Mouse (Mus musculus) liver, embryonic 16.5 days (tissue): ENCODE results near the gene Slc45a1. TPM values are rescaled to one million over a fixed set of nuclear protein-coding genes. Genes with fewer than 3 reads are reported as not detected.
A peak's percentile ranks its signal among the peaks of the same experiment; 100 is the strongest.
"Not testable (repeated sequence)": the region's sequence is repeated elsewhere in the genome, so short reads cannot be mapped to it uniquely, and the experiment has no call there.

ENCODE experiments used
- ATAC-seq: fragments of 200-750 bp; cut with Nextera tagmentation; 2 replicates; pipeline ENCODE4 v1.8.0; 2017; ENCODE audit warnings: low read depth, mild to moderate bottlenecking, moderate number of reproducible peaks, moderate library complexity
- H3K27ac ChIP-seq: fragments of 300-500 bp; sonication (generic); 2 replicates; pipeline ENCODE4 v1.5.1; 2014; ENCODE audit warnings: mild to moderate bottlenecking, low read length
- H3K27me3 ChIP-seq: fragments of 300-500 bp; sonication (generic); 2 replicates; pipeline ENCODE4 v1.6.1; 2014; ENCODE audit warnings: low read depth, low read length, mixed read lengths; ENCODE audit not compliant: control insufficient read depth, insufficient read depth
- H3K36me3 ChIP-seq: fragments of 300-500 bp; sonication (generic); 2 replicates; pipeline ENCODE4 v1.6.1; 2014; ENCODE audit warnings: mild to moderate bottlenecking; ENCODE audit not compliant: control insufficient read depth, insufficient read depth
- H3K4me1 ChIP-seq: fragments of 300-500 bp; sonication (generic); 2 replicates; pipeline ENCODE4 v1.6.1; 2014; ENCODE audit warnings: low read depth, low read length, mixed read lengths; ENCODE audit not compliant: control insufficient read depth
- H3K4me2 ChIP-seq: fragments of 300-500 bp; sonication (generic); 2 replicates; pipeline ENCODE4 v1.6.1; 2014; ENCODE audit warnings: low read depth, low read length, mixed read lengths
- H3K4me3 ChIP-seq: fragments of 300-500 bp; sonication (generic); 2 replicates; pipeline ENCODE4 v1.5.1; 2014; ENCODE audit warnings: low read depth, mild to moderate bottlenecking, low read length
- H3K9ac ChIP-seq: fragments of 300-500 bp; sonication (generic); 2 replicates; pipeline ENCODE4 v1.6.1; 2014; ENCODE audit warnings: low read depth, low read length
- H3K9me3 ChIP-seq: fragments of 300-500 bp; sonication (generic); replicated peaks from 2 replicates; pipeline ENCODE4 v1.6.1; 2016; ENCODE audit warnings: low read length; ENCODE audit not compliant: control insufficient read depth
- WGBS: fragments of 180-500 bp; shearing (Covaris S2); extraction: QIAGEN DNeasy Blood & Tissue Kit; methylation state at CpG from one replicate; pipeline ENCODE4 v1.1.7; 2014; ENCODE audit not compliant: insufficient replicate concordance; 5-methylcytosine and 5-hydroxymethylcytosine counted together
- polyA plus RNA-seq: library from polyadenylated mRNA; unstranded; fragments of >200 nt; fragmentation: Nextera tagmentation; extraction: Ambion mirVana; gene quantifications from 2 replicates; pipeline ENCODE4 v1.2.1, GENCODE M21; 2015

Gene Slc45a1
- polyA plus RNA-seq, 1 experiment from 2014 or later = not detected

DNA sequence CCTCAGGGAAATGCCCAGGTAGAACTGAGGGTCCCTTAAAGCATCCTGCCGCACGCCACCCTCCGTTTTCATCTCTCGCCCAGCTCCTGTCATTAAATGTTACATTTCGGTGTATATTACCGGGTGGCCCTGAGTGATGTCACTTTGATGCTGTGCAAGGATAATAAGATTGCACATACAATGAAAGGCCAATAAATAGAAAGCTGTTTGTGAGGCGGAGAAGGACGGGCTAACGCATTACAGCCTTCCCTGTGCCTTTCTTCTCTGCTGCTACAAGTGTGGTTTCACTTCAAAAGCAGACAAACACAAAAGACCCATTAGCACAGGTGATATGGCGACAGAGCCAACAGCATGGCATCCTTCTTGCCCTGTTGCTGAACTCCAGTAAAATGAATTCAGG is 50.5 kb downstream of the Slc45a1 start:
- H3K27me3 ChIP-seq = no peaks in the 10 kb centered on the region
- no peaks in the 10 kb centered on the region for H3K36me3 ChIP-seq
- no peak overlapping the region for H3K4me2 ChIP-seq
- H3K4me3 ChIP-seq = no peak overlapping the region
- WGBS = 85% methylated on average over 10 of the region's 10 CpGs
- no peaks in the 10 kb centered on the region for H3K9me3 ChIP-seq
- H3K4me1 ChIP-seq = peaks cover 7% of the 10 kb centered on the region
- no peak overlapping the region for H3K9ac ChIP-seq
- no peak overlapping the region for H3K27ac ChIP-seq
- no peak for ATAC-seq

DNA sequence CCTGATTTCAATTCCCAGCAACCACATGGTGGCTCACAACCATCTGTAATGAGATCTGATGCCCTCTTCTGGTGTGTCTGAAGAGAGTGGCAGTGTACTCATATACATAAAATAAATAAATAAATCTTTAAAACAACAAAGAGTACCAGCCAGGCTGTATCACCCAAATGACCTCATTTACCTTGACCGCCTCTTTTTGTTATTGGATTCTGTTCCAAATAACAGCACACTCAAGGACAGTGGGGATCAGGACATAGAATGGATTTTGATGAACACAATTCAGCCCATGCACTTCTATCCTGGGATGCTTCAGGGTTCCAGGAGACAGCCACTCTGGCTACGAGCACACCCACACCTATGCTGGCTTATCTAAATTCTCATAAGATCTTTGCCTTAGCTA is 51.5 kb downstream of the Slc45a1 start:
- not testable (repeated sequence) for H3K9me3 ChIP-seq, H3K27ac ChIP-seq, H3K27me3 ChIP-seq, H3K4me3 ChIP-seq, ATAC-seq, H3K4me2 ChIP-seq, H3K9ac ChIP-seq, H3K36me3 ChIP-seq
- H3K4me1 ChIP-seq = peaks cover 10% of the 10 kb centered on the region
- WGBS = 73% methylated on average over 2 of the region's 2 CpGs

DNA sequence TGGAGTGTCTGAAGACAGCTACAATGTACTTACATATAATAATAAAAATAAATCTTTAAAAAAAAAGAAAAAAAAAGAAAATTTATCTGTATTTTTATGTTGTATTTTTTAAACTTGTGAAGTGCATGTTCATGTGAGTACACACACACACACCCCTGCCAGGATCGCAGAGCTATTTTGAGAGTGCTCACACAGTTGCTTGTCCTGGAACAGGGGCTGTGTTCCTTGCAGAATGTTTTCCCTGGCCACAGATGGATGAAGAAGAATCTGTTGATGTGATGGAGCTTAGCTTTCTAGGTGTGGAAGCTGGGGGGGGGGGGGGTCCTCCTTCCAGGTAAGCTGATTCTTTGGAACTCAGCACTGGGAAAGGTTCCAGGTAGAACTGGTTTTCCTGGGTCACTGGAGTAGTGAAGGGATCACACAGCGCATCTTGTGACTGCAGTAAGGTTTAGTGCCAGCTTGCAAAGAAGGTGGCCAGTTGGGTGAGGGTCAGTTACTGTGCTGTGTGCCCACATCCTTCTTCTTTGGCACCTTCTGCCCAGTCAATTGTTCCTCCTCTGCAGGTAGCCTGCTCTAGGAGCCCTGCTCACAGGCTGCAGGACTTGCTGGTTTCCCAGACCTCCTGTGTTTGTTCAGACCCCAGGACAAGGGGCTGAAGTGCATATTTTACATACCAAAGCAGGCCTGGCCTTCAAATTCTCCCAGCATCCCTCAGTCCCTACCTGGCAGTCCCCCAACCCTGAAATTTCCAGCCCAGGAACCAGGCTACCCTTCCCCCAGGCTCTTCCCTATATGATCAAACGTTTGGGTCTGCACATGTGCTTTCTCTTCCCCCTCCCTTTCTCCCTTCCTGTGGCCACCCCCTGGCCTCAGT is 52.6 kb downstream of the Slc45a1 start:
- H3K9ac ChIP-seq = no peak overlapping the region
- H3K4me1 ChIP-seq = peaks cover 20% of the 10 kb centered on the region
- H3K36me3 ChIP-seq = no peaks in the 10 kb centered on the region
- no peak overlapping the region for H3K27ac ChIP-seq
- no peaks in the 10 kb centered on the region for H3K9me3 ChIP-seq
- no peak overlapping the region for H3K4me2 ChIP-seq
- H3K27me3 ChIP-seq = no peaks in the 10 kb centered on the region
- WGBS = 62% methylated on average over 3 of the region's 3 CpGs
- ATAC-seq = no peak
- H3K4me3 ChIP-seq = no peak overlapping the region

DNA sequence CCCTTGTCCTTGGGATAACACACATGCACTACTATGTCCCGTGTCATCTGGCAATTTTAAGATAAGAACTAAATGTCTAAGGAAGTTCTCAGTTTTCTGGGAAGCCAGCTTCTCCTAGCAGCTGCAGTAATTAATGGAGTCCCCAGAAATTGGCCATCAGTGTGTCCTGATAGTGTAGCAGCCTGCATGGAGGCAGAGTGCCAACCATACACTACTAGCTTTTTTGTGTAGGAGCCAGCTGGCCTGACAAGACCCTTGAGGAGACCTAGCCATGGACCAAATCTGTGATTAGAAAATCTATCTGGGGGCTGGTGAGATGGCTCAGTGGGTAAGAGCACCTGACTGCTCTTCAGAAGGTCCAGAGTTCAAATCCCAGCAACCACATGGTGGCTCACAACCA is 53.3 kb downstream of the Slc45a1 start:
- Histone ChIP-seq H3K4me2 (no peak overlapping the region), H3K9ac (no peak overlapping the region), H3K36me3 (no peaks in the 10 kb centered on the region), H3K27me3 (no peaks in the 10 kb centered on the region), H3K9me3 (no peaks in the 10 kb centered on the region), H3K4me3 (no peak overlapping the region), H3K4me1 (peaks cover 26% of the 10 kb centered on the region), H3K27ac (no peak overlapping the region)
- no peak for ATAC-seq
- 44% methylated on average over 1 of the region's 1 CpGs for WGBS

DNA sequence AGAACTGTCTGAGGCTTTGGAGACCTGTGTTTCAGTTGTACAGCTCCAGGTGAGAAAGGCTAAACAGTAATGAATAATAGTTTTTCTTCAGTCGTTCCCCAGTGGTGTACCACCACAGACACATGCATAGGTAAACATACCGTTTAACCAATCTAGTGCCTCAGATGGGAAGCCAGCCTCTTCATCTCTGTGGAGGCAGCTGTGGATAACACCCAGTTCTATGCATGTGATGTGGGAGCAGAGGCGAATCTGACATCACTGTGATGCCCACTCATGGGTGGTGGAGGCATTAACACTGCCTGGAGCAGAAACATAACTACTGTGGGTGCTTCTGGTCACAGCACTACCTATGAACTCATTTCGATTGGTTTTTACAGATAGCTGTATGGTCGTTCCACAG is 56.0 kb downstream of the Slc45a1 start:
- Histone ChIP-seq H3K4me3 (no peak overlapping the region), H3K27ac (no peak overlapping the region), H3K36me3 (no peaks in the 10 kb centered on the region), H3K9ac (no peak overlapping the region), H3K9me3 (no peaks in the 10 kb centered on the region), H3K27me3 (no peaks in the 10 kb centered on the region), H3K4me1 (peaks cover 52% of the 10 kb centered on the region), H3K4me2 (no peak overlapping the region)
- 64% methylated on average over 5 of the region's 5 CpGs for WGBS
- no peak for ATAC-seq

DNA sequence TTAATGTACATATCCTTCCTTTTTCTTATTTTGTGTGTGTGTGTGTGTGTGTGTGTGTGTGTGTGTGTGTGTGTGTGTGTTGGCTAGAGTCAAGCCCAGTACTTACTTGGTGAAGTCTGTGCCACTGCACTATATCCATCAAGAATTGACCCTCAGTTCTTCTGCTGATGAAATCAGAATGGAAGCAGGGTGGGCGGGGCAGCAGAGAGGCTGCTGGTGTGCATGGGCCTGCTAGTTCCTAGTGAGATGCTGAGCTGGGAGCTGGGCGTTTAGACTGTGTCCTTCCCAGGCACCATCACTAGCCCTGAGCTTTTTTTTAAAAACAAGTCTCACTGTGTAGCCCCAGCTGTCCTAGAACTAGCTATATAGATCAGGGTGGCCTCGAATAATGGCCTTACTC is 56.9 kb downstream of the Slc45a1 start:
- ATAC-seq = no peak
- no peaks in the 10 kb centered on the region for H3K27me3 ChIP-seq
- 71% methylated on average over 3 of the region's 3 CpGs for WGBS
- peaks cover 57% of the 10 kb centered on the region for H3K4me1 ChIP-seq
- no peak overlapping the region for H3K27ac ChIP-seq
- H3K9me3 ChIP-seq = no peaks in the 10 kb centered on the region
- no peaks in the 10 kb centered on the region for H3K36me3 ChIP-seq
- no peak overlapping the region for H3K4me2 ChIP-seq
- H3K9ac ChIP-seq = no peak overlapping the region
- no peak overlapping the region for H3K4me3 ChIP-seq

DNA sequence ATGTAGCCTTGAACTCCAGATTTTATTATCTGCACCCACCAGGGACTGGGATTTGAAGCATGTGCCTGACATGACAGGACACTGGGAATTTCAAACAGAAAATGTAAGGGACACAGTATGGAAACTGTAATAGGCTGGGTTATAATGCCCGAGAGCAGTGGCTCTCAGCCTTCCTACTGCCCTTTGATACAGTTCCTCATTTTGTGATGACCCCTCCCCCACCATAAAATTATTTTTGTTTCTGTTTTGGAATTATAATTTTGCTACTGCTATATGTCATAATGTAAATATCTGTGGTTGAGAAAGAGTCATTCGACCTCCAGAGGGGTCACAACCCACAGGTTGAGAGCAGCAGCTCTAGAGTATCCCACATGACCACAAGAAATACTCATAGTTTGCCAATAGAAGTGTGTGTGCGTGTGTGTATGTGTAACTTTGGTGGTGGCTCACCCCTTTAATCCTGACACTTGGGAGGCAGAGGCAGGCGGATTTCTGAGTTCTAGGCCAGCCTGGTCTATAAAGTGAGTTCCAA is 57.6 kb downstream of the Slc45a1 start:
- H3K9me3 ChIP-seq = no peaks in the 10 kb centered on the region
- H3K36me3 ChIP-seq = no peaks in the 10 kb centered on the region
- ATAC-seq = no peak
- 63% methylated on average over 4 of the region's 4 CpGs for WGBS
- H3K27me3 ChIP-seq = no peaks in the 10 kb centered on the region
- no peak overlapping the region for H3K9ac ChIP-seq
- H3K4me2 ChIP-seq = no peak overlapping the region
- no peak overlapping the region for H3K4me3 ChIP-seq
- H3K27ac ChIP-seq = peak overlapping the region; percentile 54; the same call in 1 of the 2 replicates
- H3K4me1 ChIP-seq = peaks cover 59% of the 10 kb centered on the region

DNA sequence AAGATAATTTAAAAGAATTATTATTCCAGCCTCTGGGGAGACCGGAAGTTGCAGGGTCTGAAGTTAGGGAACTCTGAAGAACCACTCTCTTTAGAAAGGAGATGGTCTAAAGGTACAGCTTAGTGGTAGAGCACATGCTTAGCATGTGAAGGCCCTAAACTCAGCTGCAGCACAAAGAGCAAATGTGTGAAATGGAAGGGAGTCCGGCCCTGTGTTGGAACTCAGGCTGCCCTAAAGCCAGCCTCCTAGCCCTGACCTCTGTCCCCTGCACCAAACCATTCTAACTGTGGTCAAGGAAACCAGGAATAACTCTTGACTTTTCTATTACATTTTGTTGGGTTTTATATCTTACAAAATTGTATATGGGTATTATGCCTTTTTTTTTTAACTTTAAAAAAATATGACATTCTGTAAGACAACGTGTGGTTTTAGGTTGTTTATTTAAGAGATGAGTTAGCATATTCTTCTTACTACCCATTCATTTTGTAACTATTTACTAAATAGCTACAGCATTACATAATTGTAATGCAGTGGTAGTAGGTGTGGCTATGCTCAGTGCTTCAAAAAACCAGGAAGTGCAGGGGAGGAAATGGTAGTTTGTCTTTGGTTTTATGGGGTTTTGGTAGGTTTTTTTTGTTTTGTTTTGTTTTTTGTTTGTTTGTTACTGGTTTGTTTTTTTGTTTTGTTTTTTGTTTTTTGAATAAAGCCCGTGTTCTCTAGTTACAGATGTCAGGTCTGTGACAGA is 58.3 kb downstream of the Slc45a1 start:
- 47% methylated on average over 4 of the region's 4 CpGs for WGBS
- Histone ChIP-seq H3K4me2 (no peak overlapping the region), H3K9me3 (no peaks in the 10 kb centered on the region), H3K27me3 (no peaks in the 10 kb centered on the region), H3K9ac (no peak overlapping the region), H3K4me3 (no peak overlapping the region), H3K27ac (peak overlapping the region; percentile 55), H3K36me3 (no peaks in the 10 kb centered on the region), H3K4me1 (peaks cover 59% of the 10 kb centered on the region)
- 0 out of 2 replicates have a peak, but pooled peaks have one; percentile 17 for ATAC-seq

DNA sequence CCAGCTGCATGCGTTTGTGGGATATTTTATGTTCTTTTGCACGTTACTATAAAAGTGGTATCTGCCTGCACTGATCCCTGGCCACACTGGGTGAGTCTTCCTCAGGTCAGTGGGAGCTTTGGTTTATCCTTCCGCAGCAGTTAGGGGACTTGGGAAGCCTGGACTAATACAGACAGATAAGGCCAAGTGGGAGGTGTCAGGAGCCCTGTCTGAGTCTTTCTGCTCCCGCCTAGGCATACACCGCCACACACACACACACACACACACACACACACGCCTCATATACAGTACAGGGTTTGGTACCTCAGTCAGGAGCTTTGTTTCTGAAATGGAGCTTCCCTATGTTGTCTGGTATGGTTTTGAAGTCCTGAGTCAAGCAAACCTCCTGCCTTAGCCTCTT is 59.9 kb downstream of the Slc45a1 start:
- Histone ChIP-seq H3K9ac (no peak overlapping the region), H3K27ac (peak overlapping the region; percentile 60; the same call in 1 of the 2 replicates), H3K4me2 (0 out of 2 replicates have a peak overlapping the region, but pooled peaks have one; percentile 15), H3K4me3 (no peak overlapping the region), H3K4me1 (peaks cover 70% of the 10 kb centered on the region), H3K9me3 (no peaks in the 10 kb centered on the region), H3K27me3 (no peaks in the 10 kb centered on the region), H3K36me3 (no peaks in the 10 kb centered on the region)
- WGBS = 23% methylated on average over 6 of the region's 6 CpGs
- peak; percentile 80 for ATAC-seq
